Mouse (Mus musculus) CH12.LX (cell line): ENCODE results near the gene Clec11a.

Experiments
- BHLHE40 ChIP-seq: IDR thresholded peaks from 2 replicates; pipeline ENCODE4 v1.6.1; 2011; ENCODE audit warnings: mild to moderate bottlenecking, low read depth, low read length, improper control_type of control experiment
- CTCF ChIP-seq, 2 experiments: IDR thresholded peaks in 1 of 2; conservative IDR thresholded peaks in 1 of 2; 2 replicates each; pipeline ENCODE4 v1.5.1; 2011 to 2012; ENCODE audit warnings: low read depth in 2 of 2, low read length in 2 of 2, improper control_type of control experiment in 1 of 2, inconsistent platforms in 1 of 2, mild to moderate bottlenecking in 1 of 2, moderate library complexity in 1 of 2
- KAT2A ChIP-seq: IDR thresholded peaks from 2 replicates; pipeline ENCODE4 v1.6.1; 2012; ENCODE audit warnings: low read length, improper control_type of control experiment, inconsistent platforms; ENCODE audit not compliant: insufficient replicate concordance
- MEF2A ChIP-seq: IDR thresholded peaks from 2 replicates; pipeline ENCODE4 v1.6.1; 2014; ENCODE audit warnings: low read depth, mild to moderate bottlenecking, inconsistent platforms, low read length, improper control_type of control experiment, borderline replicate concordance
- MXI1 ChIP-seq: IDR thresholded peaks from 2 replicates; pipeline ENCODE4 v1.6.1; 2011; ENCODE audit warnings: mild to moderate bottlenecking, low read depth, low read length, improper control_type of control experiment
- NELFE ChIP-seq: IDR thresholded peaks from 2 replicates; pipeline ENCODE4 v1.6.1; 2011; ENCODE audit warnings: low read depth, low read length, improper control_type of control experiment
- POLR2A ChIP-seq: IDR thresholded peaks from 2 replicates; pipeline ENCODE4 v1.6.1; 2011; ENCODE audit warnings: low read depth, mild to moderate bottlenecking, improper control_type of control experiment, low read length
- RCOR1 ChIP-seq: conservative IDR thresholded peaks from 2 replicates; pipeline ENCODE4 v1.6.1; 2012; ENCODE audit warnings: low read depth, mild to moderate bottlenecking, inconsistent platforms, low read length, improper control_type of control experiment
- USF1 ChIP-seq: IDR thresholded peaks from 2 replicates; pipeline ENCODE4 v1.6.1; 2014; ENCODE audit warnings: low read depth, mild to moderate bottlenecking, inconsistent platforms, low read length, improper control_type of control experiment

GRCm38 (mm10) chr7:44349043-44349442 is 42.3 kb upstream of the Clec11a start:
- TF ChIP-seq POLR2A (no peak), MEF2A (no peak), USF1 (no peak), NELFE (no peak), CTCF (conservative IDR thresholded peaks at IDR 0.05 in 1 of 2, IDR thresholded peaks at IDR 0.05 in 1 of 2; ENCODE audit: low read depth in 2 of 2, low read length in 2 of 2) (no peak), MXI1 (no peak), RCOR1 (no peak), KAT2A (no peak), BHLHE40 (no peak)
